ENCODE assay signal across 17 mouse cellular contexts in the genomic region with DNA sequence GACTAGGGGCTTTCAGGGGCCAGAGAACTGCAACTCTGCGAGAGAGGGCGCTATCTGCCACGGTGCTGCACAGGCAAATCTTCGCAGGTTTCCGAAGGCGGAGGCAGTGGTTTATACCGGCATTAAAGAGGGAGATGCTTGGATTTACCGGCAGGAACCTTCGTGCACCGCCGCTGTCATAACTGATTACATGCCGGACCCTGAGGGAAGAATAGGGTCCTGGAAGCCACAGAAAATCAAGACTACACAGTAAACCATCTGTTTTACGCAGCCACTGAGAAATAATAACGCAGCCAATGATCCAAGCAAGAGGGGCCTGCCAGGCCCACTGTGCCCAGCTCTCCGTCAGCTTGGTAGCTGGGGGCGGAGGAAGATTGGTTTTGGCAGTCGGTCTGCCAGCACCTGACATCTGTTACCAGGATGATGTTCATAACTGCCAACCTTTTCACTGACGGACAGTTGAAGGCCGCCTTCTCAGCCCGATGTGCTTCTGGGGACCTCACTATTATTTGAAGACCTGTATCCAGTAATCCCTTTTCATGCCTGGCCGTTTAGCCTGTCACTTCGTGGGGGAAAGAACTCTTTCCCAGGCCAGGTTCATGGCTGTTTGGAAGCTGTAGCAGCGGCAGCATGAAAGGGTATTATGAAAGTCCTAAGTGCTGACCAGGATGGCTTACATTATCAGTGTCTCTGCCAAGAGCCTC. TPM values are rescaled to one million over a fixed set of nuclear protein-coding genes. Genes with fewer than 3 reads are reported as not detected.
DNase-seq lines count a peak whose midpoint lies in the region; ATAC-seq and TF ChIP-seq lines count a peak whose summit lies in the region.
"Had no signal": no experiment of that assay in that cellular context is flagged by ENCODE, and none has a peak within 500 bp of the region (broad histone marks: within the 10 kb centered on the region; RNA-seq: fewer than 3 reads in every experiment).

No protein-coding gene starts in this region.

- no peaks in the 10 kb centered on the region for H3K4me1 ChIP-seq in hindbrain, embryonic 15.5 days (replicated peaks)
- no peaks in the 10 kb centered on the region for H3K4me1 ChIP-seq in hindbrain, embryonic 10.5 days (replicated peaks)
- peaks cover 7% of the 10 kb centered on the region for H3K4me1 ChIP-seq in testis, adult 2 months (ENCODE audit: control insufficient read depth, insufficient read depth, low read length)
- peaks cover 16% of the 10 kb centered on the region for H3K4me1 ChIP-seq in midbrain, embryonic 10.5 days
- H3K4me1 ChIP-seq in kidney, embryonic 16.5 days (ENCODE audit: insufficient read depth, low read length), result no peaks in the 10 kb centered on the region
- H3K4me1 ChIP-seq: liver, embryonic 13.5 days had no signal

- H3K36me3 ChIP-seq in hindbrain, embryonic 15.5 days, result no peaks in the 10 kb centered on the region
- no peaks in the 10 kb centered on the region for H3K36me3 ChIP-seq in hindbrain, embryonic 10.5 days
- no peaks in the 10 kb centered on the region for H3K36me3 ChIP-seq in testis, adult 2 months (ENCODE audit: control insufficient read depth, insufficient read depth, low read length)
- H3K36me3 ChIP-seq in midbrain, embryonic 10.5 days, result no peaks in the 10 kb centered on the region
- no peaks in the 10 kb centered on the region for H3K36me3 ChIP-seq in kidney, embryonic 16.5 days (ENCODE audit: insufficient read depth, low read length)
- H3K36me3 ChIP-seq: liver, embryonic 13.5 days had no signal

- no peak for DNase-seq in hindbrain, embryonic 10.5 days (ENCODE audit: low spot score)
- DNase-seq in testis, postnatal 10 days (ENCODE audit: low spot score), result no peak
- no peak for DNase-seq in midbrain, embryonic 10.5 days (ENCODE audit: low spot score)
- DNase-seq in kidney, postnatal 25 days, result no peak
- DNase-seq in embryo, embryonic 10.5 days (ENCODE audit: low spot score), result no peak
- DNase-seq: cerebellum, adult 9-11 months; gastrocnemius, adult 2 months; heart, adult 2 months; kidney, postnatal 14 days; liver, embryonic 13.5 days; thymus, adult 2 months had no signal

- peak; percentile 74 for ATAC-seq in hindbrain, embryonic 15.5 days (ENCODE audit: low FRiP score, low read depth)
- ATAC-seq in kidney, embryonic 16.5 days (ENCODE audit: low FRiP score, low TSS enrichment), result no peak
- ATAC-seq: intestine, embryonic 16.5 days; lung, postnatal 0 days had no signal

- no peaks in the 10 kb centered on the region for H3K9me3 ChIP-seq in hindbrain, embryonic 15.5 days
- H3K9me3 ChIP-seq in hindbrain, embryonic 10.5 days, result no peaks in the 10 kb centered on the region
- H3K9me3 ChIP-seq in midbrain, embryonic 10.5 days (replicated peaks), result no peaks in the 10 kb centered on the region
- H3K9me3 ChIP-seq in kidney, embryonic 16.5 days (ENCODE audit: low read length), result no peaks in the 10 kb centered on the region
- H3K9me3 ChIP-seq: liver, embryonic 13.5 days had no signal

- peak overlapping the region; percentile 48 for H3K27ac ChIP-seq in hindbrain, embryonic 15.5 days (replicated peaks)
- H3K27ac ChIP-seq in hindbrain, embryonic 10.5 days, result no peak overlapping the region
- peak overlapping the region; percentile 57 for H3K27ac ChIP-seq in testis, adult 2 months (ENCODE audit: control insufficient read depth, insufficient read depth, low read depth, low read length)
- H3K27ac ChIP-seq in midbrain, embryonic 10.5 days (replicated peaks), result peak overlapping the region; percentile 19
- no peak overlapping the region for H3K27ac ChIP-seq in kidney, embryonic 16.5 days (ENCODE audit: low read length)
- H3K27ac ChIP-seq: gastrocnemius, adult 2 months; heart, adult 2 months; liver, embryonic 13.5 days had no signal

- no peak overlapping the region for H3K9ac ChIP-seq in hindbrain, embryonic 15.5 days
- no peak overlapping the region for H3K9ac ChIP-seq in kidney, embryonic 16.5 days (replicated peaks; ENCODE audit: low read length)
- H3K9ac ChIP-seq: liver, embryonic 13.5 days had no signal

- H3K27me3 ChIP-seq in hindbrain, embryonic 15.5 days, result peaks cover 2% of the 10 kb centered on the region; the same call in 1 of the 2 replicates
- peaks cover 11% of the 10 kb centered on the region; the same call in 1 of the 2 replicates for H3K27me3 ChIP-seq in hindbrain, embryonic 10.5 days (ENCODE audit: insufficient read depth, poor library complexity, severe bottlenecking)
- no peaks in the 10 kb centered on the region for H3K27me3 ChIP-seq in testis, adult 2 months (ENCODE audit: control insufficient read depth, insufficient read depth, low read length)
- no peaks in the 10 kb centered on the region; the same call in 1 of the 2 replicates for H3K27me3 ChIP-seq in midbrain, embryonic 10.5 days (ENCODE audit: low read depth, poor library complexity, severe bottlenecking)
- H3K27me3 ChIP-seq in kidney, embryonic 16.5 days (ENCODE audit: insufficient read depth, low read length), result no peaks in the 10 kb centered on the region

- no peak overlapping the region for H3K4me2 ChIP-seq in hindbrain, embryonic 15.5 days
- no peak overlapping the region for H3K4me2 ChIP-seq in kidney, embryonic 16.5 days (replicated peaks; ENCODE audit: low read depth, low read length)
- H3K4me2 ChIP-seq: liver, embryonic 13.5 days had no signal

- no peak for TF ChIP-seq CTCF in testis, adult 2 months (IDR thresholded peaks at IDR 0.05; ENCODE audit: control insufficient read depth, insufficient read depth, insufficient replicate concordance, low read depth, low read length)

- TF ChIP-seq POLR2A in testis, adult 2 months (IDR thresholded peaks at IDR 0.05; ENCODE audit: control insufficient read depth, low read depth, low read length), result no peak

- H3K4me3 ChIP-seq in hindbrain, embryonic 15.5 days, result no peak overlapping the region
- H3K4me3 ChIP-seq in hindbrain, embryonic 10.5 days, result no peak overlapping the region
- H3K4me3 ChIP-seq in testis, adult 2 months (ENCODE audit: control insufficient read depth, low read depth, low read length), result peak overlapping the region; percentile 76
- H3K4me3 ChIP-seq in midbrain, embryonic 10.5 days, result no peak overlapping the region; the same call in 1 of the 2 replicates
- H3K4me3 ChIP-seq in kidney, embryonic 16.5 days (ENCODE audit: low read length), result no peak overlapping the region
- H3K4me3 ChIP-seq: gastrocnemius, adult 2 months; heart, adult 2 months; liver, embryonic 13.5 days had no signal

- WGBS in hindbrain, embryonic 15.5 days, result 51% methylated on average over 23 of the region's 23 CpGs
- WGBS in hindbrain, embryonic 10.5 days, result 68% methylated on average over 23 of the region's 23 CpGs
- WGBS in midbrain, embryonic 10.5 days, result 64% methylated on average over 23 of the region's 23 CpGs
- WGBS in kidney, embryonic 16.5 days, result 65% methylated on average over 23 of the region's 23 CpGs

RNA-seq across cellular contexts. Expression of a gene that starts 5.5 kb away (rescaled TPM):
- 6.1 and 8.5 TPM in 2 replicates for polyA plus RNA-seq in hindbrain, embryonic 15.5 days (2015; fragmentation: Nextera tagmentation; extraction: Ambion mirVana)
- 6.9 and 7.4 TPM in 2 replicates for polyA plus RNA-seq in hindbrain, embryonic 10.5 days (2016; fragmentation: Nextera tagmentation; extraction: Ambion mirVana)
- polyA plus RNA-seq in testis, adult 2 months (2012; rRNA removed), result 5.6 and 6.7 TPM in 2 replicates
- 6.8 and 8.7 TPM in 2 replicates for polyA plus RNA-seq in midbrain, embryonic 10.5 days (2016; fragmentation: Nextera tagmentation; extraction: Ambion mirVana)
- 2.7 and 3.7 TPM in 2 replicates for polyA plus RNA-seq in kidney, embryonic 16.5 days (2015; fragmentation: Nextera tagmentation; extraction: Ambion mirVana)

RNA-seq across cellular contexts. Expression of a gene that starts 37.1 kb away (rescaled TPM):
- 288 and 507 TPM in 2 replicates for polyA plus RNA-seq in hindbrain, embryonic 15.5 days (2015; fragmentation: Nextera tagmentation; extraction: Ambion mirVana)
- 865 and 1,523 TPM in 2 replicates for polyA plus RNA-seq in hindbrain, embryonic 10.5 days (2016; fragmentation: Nextera tagmentation; extraction: Ambion mirVana)
- polyA plus RNA-seq in testis, adult 2 months (2012; rRNA removed), result 4.0 and 4.3 TPM in 2 replicates
- polyA plus RNA-seq in midbrain, embryonic 10.5 days (2016; fragmentation: Nextera tagmentation; extraction: Ambion mirVana), result 1,714 and 1,799 TPM in 2 replicates
- 600 and 665 TPM in 2 replicates for polyA plus RNA-seq in kidney, embryonic 16.5 days (2015; fragmentation: Nextera tagmentation; extraction: Ambion mirVana)

RNA-seq across cellular contexts. Expression of a gene that starts 42.2 kb away (rescaled TPM):
- polyA plus RNA-seq in hindbrain, embryonic 15.5 days (2015; fragmentation: Nextera tagmentation; extraction: Ambion mirVana), result 0.14 and 0.29 TPM in 2 replicates
- polyA plus RNA-seq in hindbrain, embryonic 10.5 days (2016; fragmentation: Nextera tagmentation; extraction: Ambion mirVana), result 0.08 and 0.11 TPM in 2 replicates
- 0.11 TPM in 1 of 2 replicates, not detected in the other for polyA plus RNA-seq in testis, adult 2 months (2012; rRNA removed)
- polyA plus RNA-seq in midbrain, embryonic 10.5 days (2016; fragmentation: Nextera tagmentation; extraction: Ambion mirVana), result 0.14 TPM in 1 of 2 replicates, not detected in the other
- polyA plus RNA-seq in kidney, embryonic 16.5 days (2015; fragmentation: Nextera tagmentation; extraction: Ambion mirVana), result not detected in 2 replicates
- polyA plus RNA-seq: embryonic facial prominence, embryonic 11.5 days; heart, adult 2 months; intestine, embryonic 16.5 days; liver, embryonic 13.5 days; lung, postnatal 0 days had no signal

Comparison
In these comparisons a context has a peak if more than half of its experiments do, and no peak if none do; other contexts are left out.
1. H3K27ac ChIP-seq: peak in hindbrain, embryonic 15.5 days (single experiment), testis, adult 2 months (single experiment) and midbrain, embryonic 10.5 days (single experiment); none in hindbrain, embryonic 10.5 days (single experiment) and kidney, embryonic 16.5 days (single experiment).
2. RNA of a gene that starts 37.1 kb away (polyA plus RNA-seq): 1,714 to 1,799 TPM in midbrain, embryonic 10.5 days, 865 to 1,523 TPM in hindbrain, embryonic 10.5 days, 600 to 665 TPM in kidney, embryonic 16.5 days and 288 to 507 TPM in hindbrain, embryonic 15.5 days; 4.0 to 4.3 TPM in testis, adult 2 months; every median in the first group is over 10 times any median in the second.